Mouse (Mus musculus) MEL (cell line): ENCODE data around the gene Acot7. TPM values are rescaled to one million over a fixed set of nuclear protein-coding genes. Genes with fewer than 3 reads are reported as not detected.

Source experiments
- DNase-seq: peaks from one replicate; pipeline ENCODE4 v3.0.0; 2011; ENCODE audit warnings: low read depth, low spot score
- H3K27ac ChIP-seq: 2 replicates; pipeline ENCODE4 v1.5.1; 2012; ENCODE audit warnings: low read depth, mild to moderate bottlenecking, control low read depth, low read length, moderate library complexity; ENCODE audit not compliant: control insufficient read depth
- H3K27me3 ChIP-seq, 2 experiments: fragments of 150-350 bp in 1 of 2; sonication (generic) in 1 of 2; 2 replicates each; pipeline ENCODE4 v1.6.1; 2012; ENCODE audit warnings: low read length in 2 of 2, mild to moderate bottlenecking in 2 of 2, improper control_type of control experiment in 1 of 2, moderate library complexity in 1 of 2; ENCODE audit not compliant: insufficient read depth in 2 of 2, control insufficient read depth in 1 of 2
- H3K36me3 ChIP-seq, 2 experiments: 2 replicates each; pipeline ENCODE4 v1.6.1; 2012 to 2014; ENCODE audit warnings: low read length in 2 of 2, improper control_type of control experiment in 1 of 2, inconsistent platforms in 1 of 2, mild to moderate bottlenecking in 1 of 2; ENCODE audit not compliant: insufficient read depth in 2 of 2, control insufficient read depth in 1 of 2
- H3K4me1 ChIP-seq, 2 experiments: fragments of 150-350 bp in 1 of 2; sonication (generic) in 1 of 2; 2 replicates each; pipeline ENCODE4 v1.6.1; 2012; ENCODE audit warnings: low read length in 2 of 2, improper control_type of control experiment in 1 of 2, mild to moderate bottlenecking in 1 of 2; ENCODE audit not compliant: insufficient read depth in 2 of 2, control insufficient read depth in 1 of 2
- H3K4me3 ChIP-seq, 2 experiments: fragments of 150-350 bp in 1 of 2; sonication (generic) in 1 of 2; 2 replicates each; pipeline ENCODE4 v1.5.1; 2012; ENCODE audit warnings: low read depth in 2 of 2, low read length in 2 of 2, mild to moderate bottlenecking in 2 of 2, moderate library complexity in 2 of 2, control low read depth in 1 of 2, improper control_type of control experiment in 1 of 2; ENCODE audit not compliant: control insufficient read depth in 1 of 2, insufficient read depth in 1 of 2
- H3K79me2 ChIP-seq: 2 replicates; pipeline ENCODE4 v1.6.1; 2012; ENCODE audit warnings: mild to moderate bottlenecking, low read length, moderate library complexity; ENCODE audit not compliant: control insufficient read depth, poor library complexity, insufficient read depth
- H3K9ac ChIP-seq: 2 replicates; pipeline ENCODE4 v1.6.1; 2012; ENCODE audit warnings: low read depth, mild to moderate bottlenecking, control low read depth, low read length, moderate library complexity; ENCODE audit not compliant: control insufficient read depth, poor library complexity, severe bottlenecking
- H3K9me3 ChIP-seq: fragments of 150-350 bp; sonication (generic); replicated peaks from 2 replicates; pipeline ENCODE4 v1.6.1; 2012; ENCODE audit warnings: mild to moderate bottlenecking, low read length, improper control_type of control experiment, moderate library complexity; ENCODE audit not compliant: insufficient read depth
- BHLHE40 ChIP-seq: IDR thresholded peaks from 2 replicates; pipeline ENCODE4 v1.6.1; 2012; ENCODE audit warnings: low read depth, mild to moderate bottlenecking, inconsistent platforms, low read length, improper control_type of control experiment, borderline replicate concordance
- CHD2 ChIP-seq: IDR thresholded peaks from 2 replicates; pipeline ENCODE4 v1.6.1; 2011; ENCODE audit warnings: low read length, improper control_type of control experiment
- CTCF ChIP-seq, 3 experiments: IDR thresholded peaks in 2 of 3; conservative IDR thresholded peaks in 1 of 3; 2 replicates each; pipeline ENCODE4 v1.5.1; 2011 to 2012; ENCODE audit warnings: low read length in 3 of 3, low read depth in 2 of 3, mild to moderate bottlenecking in 2 of 3, improper control_type of control experiment in 1 of 3, inconsistent platforms in 1 of 3, mixed read lengths in 1 of 3, moderate library complexity in 1 of 3; ENCODE audit not compliant: control insufficient read depth in 1 of 3, insufficient read depth in 1 of 3, poor library complexity in 1 of 3, severe bottlenecking in 1 of 3
- E2F4 ChIP-seq: IDR thresholded peaks from 2 replicates; pipeline ENCODE4 v1.6.1; 2011; ENCODE audit warnings: low read depth, low read length, improper control_type of control experiment, borderline replicate concordance
- ELF1 ChIP-seq: IDR thresholded peaks from 2 replicates; pipeline ENCODE4 v1.6.1; 2014; ENCODE audit warnings: low read depth, mild to moderate bottlenecking, inconsistent platforms, low read length, improper control_type of control experiment, moderate library complexity
- EP300 ChIP-seq, 2 experiments: IDR thresholded peaks; 2 replicates each; pipeline ENCODE4 v1.6.1; 2011; ENCODE audit warnings: improper control_type of control experiment in 2 of 2, low read length in 2 of 2, low read depth in 1 of 2, mild to moderate bottlenecking in 1 of 2
- ETS1 ChIP-seq: IDR thresholded peaks from 2 replicates; pipeline ENCODE4 v1.6.1; 2012; ENCODE audit warnings: low read depth, mild to moderate bottlenecking, inconsistent platforms, low read length, improper control_type of control experiment, moderate library complexity
- GABPA ChIP-seq: IDR thresholded peaks from 2 replicates; pipeline ENCODE4 v1.6.1; 2012; ENCODE audit warnings: low read depth, mild to moderate bottlenecking, inconsistent platforms, low read length, improper control_type of control experiment, moderate library complexity
- GATA1 ChIP-seq: IDR thresholded peaks from 2 replicates; pipeline ENCODE4 v1.6.1; 2011; ENCODE audit warnings: low read depth, low read length, improper control_type of control experiment
- HCFC1 ChIP-seq: IDR thresholded peaks from 2 replicates; pipeline ENCODE4 v1.6.1; 2012; ENCODE audit warnings: low read depth, mild to moderate bottlenecking, inconsistent platforms, low read length, improper control_type of control experiment, moderate library complexity
- JUND ChIP-seq: IDR thresholded peaks from 2 replicates; pipeline ENCODE4 v1.6.1; 2011; ENCODE audit warnings: low read depth, mild to moderate bottlenecking, improper control_type of control experiment, low read length
- KAT2A ChIP-seq: conservative IDR thresholded peaks from 2 replicates; pipeline ENCODE4 v1.6.1; 2012; ENCODE audit warnings: low read depth, low read length, improper control_type of control experiment, inconsistent platforms
- MAFK ChIP-seq: IDR thresholded peaks from 2 replicates; pipeline ENCODE4 v1.6.1; 2011; ENCODE audit warnings: low read depth, mild to moderate bottlenecking, low read length, improper control_type of control experiment, borderline replicate concordance
- MAZ ChIP-seq: IDR thresholded peaks from 2 replicates; pipeline ENCODE4 v1.6.1; 2012; ENCODE audit warnings: low read depth, mild to moderate bottlenecking, inconsistent platforms, low read length, improper control_type of control experiment
- MEF2A ChIP-seq: IDR thresholded peaks from 2 replicates; pipeline ENCODE4 v1.6.1; 2014; ENCODE audit warnings: low read depth, mild to moderate bottlenecking, inconsistent platforms, low read length, improper control_type of control experiment; ENCODE audit not compliant: poor library complexity, insufficient replicate concordance, severe bottlenecking; ENCODE audit errors: extremely low read depth
- MXI1 ChIP-seq: IDR thresholded peaks from 2 replicates; pipeline ENCODE4 v1.6.1; 2011; ENCODE audit warnings: mild to moderate bottlenecking, low read depth, low read length, improper control_type of control experiment
- MYB ChIP-seq: IDR thresholded peaks from 2 replicates; pipeline ENCODE4 v1.6.1; 2011; ENCODE audit warnings: mild to moderate bottlenecking, low read depth, low read length, improper control_type of control experiment
- MYC ChIP-seq: IDR thresholded peaks from 2 replicates; pipeline ENCODE4 v1.6.1; 2011; ENCODE audit warnings: low read depth, mild to moderate bottlenecking, low read length, improper control_type of control experiment, moderate library complexity
- NELFE ChIP-seq: IDR thresholded peaks from 2 replicates; pipeline ENCODE4 v1.6.1; 2011; ENCODE audit warnings: low read depth, low read length, improper control_type of control experiment
- NRF1 ChIP-seq: IDR thresholded peaks from 2 replicates; pipeline ENCODE4 v1.6.1; 2014; ENCODE audit warnings: low read depth, mild to moderate bottlenecking, inconsistent platforms, low read length, improper control_type of control experiment, moderate library complexity; ENCODE audit not compliant: poor library complexity, insufficient read depth, severe bottlenecking
- POLR2A ChIP-seq, 2 experiments: IDR thresholded peaks; 2 replicates each; pipeline ENCODE4 v1.6.1; 2011 to 2012; ENCODE audit warnings: low read length in 2 of 2, mild to moderate bottlenecking in 2 of 2, control low read depth in 1 of 2, improper control_type of control experiment in 1 of 2, low read depth in 1 of 2, moderate library complexity in 1 of 2; ENCODE audit not compliant: control insufficient read depth in 1 of 2, insufficient read depth in 1 of 2, poor library complexity in 1 of 2
- POLR2AphosphoS2 ChIP-seq: IDR thresholded peaks from 2 replicates; pipeline ENCODE4 v1.6.1; 2011; ENCODE audit warnings: low read length, improper control_type of control experiment
- POLR2AphosphoS5 ChIP-seq: IDR thresholded peaks from 2 replicates; pipeline ENCODE4 v1.6.1; 2012; ENCODE audit warnings: low read depth, borderline replicate concordance, mild to moderate bottlenecking, inconsistent platforms, low read length, moderate library complexity, mixed read lengths
- RAD21 ChIP-seq: IDR thresholded peaks from 2 replicates; pipeline ENCODE4 v1.6.1; 2011; ENCODE audit warnings: mild to moderate bottlenecking, low read depth, low read length, improper control_type of control experiment
- RCOR1 ChIP-seq: IDR thresholded peaks from 2 replicates; pipeline ENCODE4 v1.6.1; 2012; ENCODE audit warnings: low read depth, mild to moderate bottlenecking, inconsistent platforms, low read length, improper control_type of control experiment
- SIN3A ChIP-seq: IDR thresholded peaks from 2 replicates; pipeline ENCODE4 v1.6.1; 2012; ENCODE audit warnings: low read length, improper control_type of control experiment, inconsistent platforms
- SMC3 ChIP-seq: IDR thresholded peaks from 2 replicates; pipeline ENCODE4 v1.6.1; 2011; ENCODE audit warnings: low read depth, low read length, improper control_type of control experiment
- TAL1 ChIP-seq: IDR thresholded peaks from 2 replicates; pipeline ENCODE4 v1.6.1; 2012; ENCODE audit warnings: mild to moderate bottlenecking, inconsistent platforms, low read length, moderate library complexity, mixed read lengths
- TBP ChIP-seq: IDR thresholded peaks from 2 replicates; pipeline ENCODE4 v1.8.0; 2011; ENCODE audit warnings: low read depth, low read length, improper control_type of control experiment
- TCF12 ChIP-seq: IDR thresholded peaks from 2 replicates; pipeline ENCODE4 v1.6.1; 2014; ENCODE audit warnings: low read depth, mild to moderate bottlenecking, inconsistent platforms, low read length, improper control_type of control experiment, moderate library complexity
- UBTF ChIP-seq: IDR thresholded peaks from 2 replicates; pipeline ENCODE4 v1.6.1; 2012; ENCODE audit warnings: low read depth, mild to moderate bottlenecking, inconsistent platforms, low read length, improper control_type of control experiment, moderate library complexity, borderline replicate concordance; ENCODE audit not compliant: insufficient read depth
- USF1 ChIP-seq: IDR thresholded peaks from 2 replicates; pipeline ENCODE4 v1.6.1; 2014; ENCODE audit warnings: low read depth, mild to moderate bottlenecking, inconsistent platforms, low read length, improper control_type of control experiment, moderate library complexity
- ZC3H11A ChIP-seq: IDR thresholded peaks from 2 replicates; pipeline ENCODE4 v1.6.1; 2012; ENCODE audit warnings: low read depth, mild to moderate bottlenecking, inconsistent platforms, low read length, improper control_type of control experiment
- ZKSCAN1 ChIP-seq: IDR thresholded peaks from 2 replicates; pipeline ENCODE4 v1.6.1; 2012; ENCODE audit warnings: low read depth, mild to moderate bottlenecking, inconsistent platforms, low read length, improper control_type of control experiment, moderate library complexity
- ZMIZ1 ChIP-seq: IDR thresholded peaks from 2 replicates; pipeline ENCODE4 v1.6.1; 2012; ENCODE audit warnings: low read depth, mild to moderate bottlenecking, inconsistent platforms, low read length, improper control_type of control experiment, moderate library complexity
- ZNF384 ChIP-seq: IDR thresholded peaks from 2 replicates; pipeline ENCODE4 v1.6.1; 2012; ENCODE audit warnings: low read depth, mild to moderate bottlenecking, inconsistent platforms, low read length, improper control_type of control experiment
- polyA plus RNA-seq, 2 experiments: library from polyadenylated mRNA; stranded (reverse) in 1 of 2; unstranded in 1 of 2; fragments of >175 nt in 1 of 2; fragments of >200 nt in 1 of 2; gene quantifications; 2 replicates each; pipeline versions ENCODE4 v1.2.1 to v1.2.4; 2012; ENCODE audit warnings: low replicate concordance in 2 of 2, low read depth in 1 of 2; ENCODE audit not compliant: insufficient read length in 2 of 2, insufficient read depth in 1 of 2, missing spikeins in 1 of 2
- total RNA-seq: library from RNA; depleted of rRNA; stranded (reverse); fragments of 300-350 nt; gene quantifications from 2 replicates; pipeline ENCODE4 v1.2.3, GENCODE M21; 2012

Gene Acot7
- total and polyA plus RNA-seq, 3 experiments: 92.7 to 127 TPM; not detected in 1

- peak overlapping the region; percentile 43 to 47 for H3K4me3 ChIP-seq
- H3K9ac ChIP-seq: peak overlapping the region; percentile 65
- H3K79me2 ChIP-seq: no peaks in the 10 kb centered on the region; the same call in 1 of the 2 replicates
- H3K9me3 ChIP-seq: no peaks in the 10 kb centered on the region
- H3K36me3 ChIP-seq: peaks cover 0 to 21% of the 10 kb centered on the region in 2 experiments; a peak in 2 of 4 replicates
- H3K4me1 ChIP-seq: peaks cover 0 to 40% of the 10 kb centered on the region in 2 experiments; a peak in 2 of 4 replicates
- H3K27ac ChIP-seq: peak overlapping the region; percentile 82
- peak; percentile 97 for DNase-seq
- H3K27me3 ChIP-seq: no peaks in the 10 kb centered on the region
- TF ChIP-seq SIN3A (peak; percentile 92; the same call in 1 of the 2 replicates), MYC (peak; percentile 93), NRF1 (peak; percentile 40; the same call in 1 of the 2 replicates), GATA1 (0 out of 2 replicates have a peak, but pooled peaks have one; percentile 30), TBP (peak; percentile 97), RAD21 (peak; percentile 37), MYB (no peak), RCOR1 (no peak; the same call in 1 of the 2 replicates), EP300 (IDR thresholded peaks at IDR 0.05; ENCODE audit: low read depth in 1 of 2, low read length in 2 of 2) (peak in 1 of 2 experiments; percentile 36; a peak in 2 of 4 replicates), USF1 (no peak), ZKSCAN1 (no peak), JUND (peak; percentile 38; the same call in 1 of the 2 replicates), MXI1 (peak; percentile 81), MAFK (no peak), BHLHE40 (no peak; the same call in 1 of the 2 replicates), CHD2 (no peak), GABPA (no peak), TCF12 (peak; percentile 41; the same call in 1 of the 2 replicates), ETS1 (peak; percentile 54; the same call in 1 of the 2 replicates), NELFE (0 out of 2 replicates have a peak, but pooled peaks have one; percentile 62), ZNF384 (no peak), CTCF (IDR thresholded peaks at IDR 0.05 in 2 of 3, conservative IDR thresholded peaks at IDR 0.05 in 1 of 3; ENCODE audit: control insufficient read depth in 1 of 3, insufficient read depth in 1 of 3, low read depth in 2 of 3, low read length in 3 of 3, poor library complexity in 1 of 3, severe bottlenecking in 1 of 3) (peak; percentile 91 to 98 (median 94)), E2F4 (peak; percentile 84), KAT2A (peak; percentile 54; the same call in 1 of the 2 replicates), POLR2AphosphoS5 (0 out of 2 replicates have a peak, but pooled peaks have one; percentile 16), MAZ (no peak), POLR2A (IDR thresholded peaks at IDR 0.05; ENCODE audit: control insufficient read depth in 1 of 2, insufficient read depth in 1 of 2, low read depth in 1 of 2, low read length in 2 of 2, poor library complexity in 1 of 2) (peak; percentile 24 to 68; a peak in 2 of 4 replicates), UBTF (0 out of 2 replicates have a peak, but pooled peaks have one; percentile 93), TAL1 (no peak), ELF1 (peak; percentile 84), ZMIZ1 (0 out of 2 replicates have a peak, but pooled peaks have one; percentile 33), ZC3H11A (no peak), MEF2A (no peak), HCFC1 (peak; percentile 89), POLR2AphosphoS2 (0 out of 2 replicates have a peak, but pooled peaks have one; percentile 29), SMC3 (peak; percentile 53)
These were observed 24.2 kb upstream of the Acot7 start for GRCm38 (mm10) chr4:152153771-152154177.
